Mouse (Mus musculus) bone marrow macrophage, adult 2 months (primary cell): Measurements from ENCODE around the gene Dock1. TPM values are rescaled to one million over a fixed set of nuclear protein-coding genes. Genes with fewer than 3 reads are reported as not detected.

Source experiments
- H3K27ac ChIP-seq: 2 replicates; pipeline ENCODE4 v1.5.1; 2012; ENCODE audit warnings: low read depth, low read length; ENCODE audit not compliant: insufficient read depth
- H3K4me1 ChIP-seq: 2 replicates; pipeline ENCODE4 v1.6.1; 2012; ENCODE audit warnings: low read length; ENCODE audit not compliant: control insufficient read depth, insufficient read depth
- H3K4me3 ChIP-seq: 2 replicates; pipeline ENCODE4 v1.5.1; 2012; ENCODE audit warnings: mild to moderate bottlenecking, low read length, moderate library complexity; ENCODE audit not compliant: insufficient read depth
- CTCF ChIP-seq: IDR thresholded peaks from 2 replicates; pipeline ENCODE4 v1.5.1; 2012; ENCODE audit warnings: low read depth, mild to moderate bottlenecking, low read length, moderate library complexity
- POLR2A ChIP-seq: IDR thresholded peaks from 2 replicates; pipeline ENCODE4 v1.6.1; 2012; ENCODE audit warnings: mild to moderate bottlenecking, low read depth, low read length, borderline replicate concordance
- polyA plus RNA-seq: library from polyadenylated mRNA; stranded (reverse); fragments of >200 nt; gene quantifications from 2 replicates; pipeline ENCODE4 v1.2.4, GENCODE M21; 2012; ENCODE audit not compliant: missing spikeins, insufficient read depth, insufficient read length

Dock1 gene
- 16.9 and 19.9 TPM in 2 replicates for polyA plus RNA-seq

DNA sequence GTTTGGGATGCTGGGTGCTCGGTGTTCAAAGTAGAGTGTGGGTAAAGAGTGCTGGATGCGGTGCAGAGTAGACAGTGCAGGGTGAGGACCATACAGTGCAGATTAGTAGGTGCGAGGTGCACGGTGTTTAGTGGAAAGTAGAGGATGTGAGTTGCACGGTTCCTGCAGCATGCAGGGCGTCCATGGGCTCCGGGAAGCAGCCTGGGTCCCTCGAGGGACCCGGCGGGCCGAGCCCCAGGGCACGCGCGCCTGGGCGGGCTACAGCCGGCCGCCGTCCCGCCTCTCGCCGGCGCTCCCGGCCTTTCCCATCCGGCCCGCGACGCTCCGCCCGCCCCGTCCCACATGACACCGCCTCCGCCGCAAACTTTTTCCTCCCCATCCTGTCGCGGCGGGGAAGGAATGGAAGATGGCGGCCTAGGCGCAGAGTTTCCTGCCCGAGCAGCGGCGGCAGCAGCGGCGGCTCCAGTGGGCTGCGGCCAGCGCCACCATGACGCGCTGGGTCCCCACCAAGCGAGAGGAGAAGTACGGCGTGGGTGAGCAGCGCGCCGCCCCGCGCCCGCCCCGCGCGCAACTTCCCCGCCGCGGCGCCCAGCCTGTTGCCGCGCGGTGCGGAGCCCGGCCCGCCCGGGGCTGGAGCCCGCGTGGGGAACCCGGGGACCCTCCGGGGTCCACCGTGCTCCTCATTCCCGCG lies at the start of gene Dock1:
Gene Dock1, plus strand, starts transcription at position 343 of the 691 bp plus-strand sequence.
- H3K27ac ChIP-seq, result peak within 1 kb of the TSS; percentile 73
- H3K4me3 ChIP-seq, result peak within 1 kb of the TSS; percentile 77
- no peak for TF ChIP-seq CTCF
- no peak for TF ChIP-seq POLR2A
- H3K4me1 ChIP-seq, result peaks cover 26% of the 10 kb centered on the region

DNA sequence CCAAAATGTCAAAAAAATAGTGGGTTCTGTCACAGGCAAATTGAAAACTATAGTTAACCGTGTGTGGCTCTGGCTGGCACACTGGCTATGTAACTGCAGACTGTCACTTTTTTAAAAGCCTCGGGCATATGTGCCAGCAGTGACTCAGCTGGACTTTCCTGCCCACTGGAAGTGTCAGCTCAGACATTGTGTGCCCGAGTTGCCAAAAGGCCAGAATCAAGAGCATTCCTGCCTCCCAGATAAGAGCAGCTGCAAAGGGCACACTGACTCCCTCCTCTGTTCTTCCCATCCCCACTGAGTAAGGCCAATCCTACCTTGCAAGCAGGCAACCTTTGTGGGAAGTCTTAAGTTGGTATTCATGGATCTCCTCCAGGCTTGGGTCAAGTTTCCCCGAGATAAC lies 42.5 kb upstream of the Dock1 start:
- H3K4me3 ChIP-seq, result no peak overlapping the region
- no peak for TF ChIP-seq POLR2A
- TF ChIP-seq CTCF, result no peak
- H3K4me1 ChIP-seq, result peaks cover 3% of the 10 kb centered on the region; the same call in 1 of the 2 replicates

DNA sequence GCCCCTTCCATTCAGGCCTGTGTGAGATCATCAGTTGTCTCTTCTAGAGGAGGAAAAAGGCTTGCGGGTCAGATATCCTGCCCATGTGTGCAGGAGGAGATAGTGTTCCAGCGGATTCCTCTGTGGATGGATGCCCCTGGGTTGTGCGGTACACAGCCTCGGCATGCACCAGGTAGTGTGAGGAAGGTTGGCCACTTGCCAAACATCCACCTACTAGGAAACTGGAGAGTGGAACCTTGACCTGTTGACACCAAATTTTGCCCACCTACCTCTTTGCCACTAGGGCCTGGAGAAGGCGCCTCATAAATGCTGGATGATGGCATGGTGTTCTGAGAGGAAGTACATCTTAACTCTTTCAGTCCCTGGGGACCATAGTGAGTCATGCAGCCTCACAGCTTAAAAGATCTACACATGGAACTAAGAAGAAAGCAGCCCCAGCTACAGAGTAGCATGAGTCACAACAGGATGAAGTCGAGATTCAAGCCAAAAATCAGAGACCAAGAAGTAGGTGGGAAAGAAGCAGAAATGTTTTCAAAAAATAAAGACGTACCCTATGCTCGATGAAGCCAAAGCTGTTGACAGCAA lies 20.1 kb upstream of the Dock1 start:
- TF ChIP-seq POLR2A (no peak), CTCF (no peak)
- Histone ChIP-seq H3K4me3 (no peak overlapping the region), H3K4me1 (peaks cover 4% of the 10 kb centered on the region), H3K27ac (no peak overlapping the region)

More for the DNA sequence above, 42.5 kb upstream of the Dock1 start:
- H3K27ac ChIP-seq, result no peak overlapping the region

DNA sequence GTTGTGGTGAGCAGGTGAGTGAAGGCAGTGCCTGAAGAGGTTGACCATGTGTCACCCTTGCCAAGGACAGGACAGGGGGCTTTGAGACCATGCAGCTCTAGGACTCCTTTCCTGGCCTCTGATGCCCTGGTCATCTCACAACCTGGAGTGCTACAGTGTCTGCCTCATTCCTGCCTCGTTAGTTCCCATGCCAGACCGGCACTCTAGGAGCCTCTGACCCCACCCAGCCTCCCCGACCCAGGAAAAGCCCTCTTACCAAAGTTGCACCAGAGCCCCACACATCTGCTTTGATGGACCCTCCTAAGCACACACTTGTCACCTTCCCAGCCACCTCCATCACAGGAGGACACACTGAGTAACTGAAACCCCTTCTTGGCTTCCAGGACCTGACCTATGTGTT lies 19.4 kb upstream of the Dock1 start:
- no peak overlapping the region for H3K27ac ChIP-seq
- TF ChIP-seq CTCF, result no peak
- TF ChIP-seq POLR2A, result no peak
- H3K4me3 ChIP-seq, result no peak overlapping the region
- peaks cover 4% of the 10 kb centered on the region for H3K4me1 ChIP-seq

DNA sequence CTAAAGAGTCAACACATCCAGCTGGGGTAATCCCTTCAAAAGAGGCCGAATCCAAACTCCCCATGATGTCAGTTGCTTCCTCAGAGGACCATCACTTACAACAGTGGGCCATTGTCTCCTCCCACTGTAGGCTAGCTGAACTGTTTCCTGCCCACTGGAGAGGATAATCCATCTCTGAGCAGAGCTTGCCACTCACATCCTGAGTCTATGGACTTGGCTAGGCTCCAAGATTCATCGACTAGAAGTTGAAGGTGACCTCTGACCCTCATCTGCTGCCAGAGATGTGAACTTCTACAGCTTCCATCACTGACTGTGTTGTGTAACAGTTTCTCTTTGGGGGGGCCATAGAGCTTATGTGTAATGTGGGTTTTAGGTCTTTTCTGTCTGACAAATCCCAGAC lies 7.2 kb upstream of the Dock1 start:
- TF ChIP-seq POLR2A (no peak), CTCF (no peak)

DNA sequence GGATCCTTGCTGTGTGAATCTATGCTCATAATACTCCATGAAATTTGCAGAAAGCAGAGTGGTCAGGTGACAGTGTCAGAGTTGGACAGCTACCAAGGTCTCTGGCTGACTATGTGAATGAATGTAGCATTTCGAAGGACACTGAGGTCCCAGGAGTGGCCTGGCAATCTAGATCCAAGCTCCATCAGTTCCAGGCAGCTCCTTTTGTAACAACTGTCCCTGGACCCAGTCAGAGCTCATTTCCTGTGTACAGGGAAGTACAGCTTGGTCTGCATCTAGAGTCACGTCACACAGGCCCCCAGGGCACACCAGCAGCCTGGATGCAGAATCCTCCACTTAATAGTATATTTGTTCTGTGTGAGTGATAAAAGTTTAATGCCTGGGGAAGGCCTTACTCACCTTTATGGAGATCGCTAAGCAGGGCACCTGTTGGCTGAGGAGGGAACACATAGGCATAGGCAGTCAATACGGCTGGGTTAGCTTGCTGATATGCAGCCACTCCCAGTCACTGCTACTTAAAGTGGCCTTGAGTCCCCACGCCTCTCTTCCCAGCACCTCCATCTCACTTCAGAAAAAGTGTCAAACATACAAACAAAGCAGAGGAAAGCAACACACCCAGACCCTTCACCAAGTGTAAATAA lies 4.7 kb upstream of the Dock1 start:
- Histone ChIP-seq H3K4me1 (peaks cover 17% of the 10 kb centered on the region), H3K4me3 (no peak overlapping the region), H3K27ac (no peak overlapping the region)
- no peak for TF ChIP-seq CTCF
- TF ChIP-seq POLR2A, result no peak

More for the DNA sequence above, 7.2 kb upstream of the Dock1 start:
- no peak overlapping the region for H3K27ac ChIP-seq
- H3K4me3 ChIP-seq, result no peak overlapping the region
- peaks cover 1% of the 10 kb centered on the region; the same call in 1 of the 2 replicates for H3K4me1 ChIP-seq

DNA sequence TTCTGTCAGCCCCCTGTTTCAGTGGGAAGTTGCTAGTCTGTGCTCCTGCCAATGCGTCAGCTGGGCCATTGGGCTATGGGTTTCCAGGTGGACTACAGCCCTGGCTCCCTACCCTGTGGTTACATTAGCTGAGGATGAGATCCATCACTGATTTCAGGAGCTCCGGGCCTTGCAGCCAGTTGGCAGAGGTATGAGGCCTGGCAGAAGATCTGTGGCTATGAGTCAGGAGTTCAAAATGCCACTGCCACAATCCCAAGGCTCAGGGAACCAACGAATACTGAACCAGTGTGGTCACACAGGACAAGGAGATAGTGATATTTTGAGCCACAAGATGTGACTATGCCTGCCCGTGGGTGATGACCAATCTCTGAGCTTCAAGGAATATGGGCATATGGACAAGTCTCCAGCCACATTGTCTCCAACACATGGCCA lies 3.2 kb upstream of the Dock1 start:
- TF ChIP-seq CTCF (no peak), POLR2A (no peak)
- H3K4me1 ChIP-seq, result peaks cover 24% of the 10 kb centered on the region
- no peak overlapping the region for H3K27ac ChIP-seq
- H3K4me3 ChIP-seq, result no peak overlapping the region

DNA sequence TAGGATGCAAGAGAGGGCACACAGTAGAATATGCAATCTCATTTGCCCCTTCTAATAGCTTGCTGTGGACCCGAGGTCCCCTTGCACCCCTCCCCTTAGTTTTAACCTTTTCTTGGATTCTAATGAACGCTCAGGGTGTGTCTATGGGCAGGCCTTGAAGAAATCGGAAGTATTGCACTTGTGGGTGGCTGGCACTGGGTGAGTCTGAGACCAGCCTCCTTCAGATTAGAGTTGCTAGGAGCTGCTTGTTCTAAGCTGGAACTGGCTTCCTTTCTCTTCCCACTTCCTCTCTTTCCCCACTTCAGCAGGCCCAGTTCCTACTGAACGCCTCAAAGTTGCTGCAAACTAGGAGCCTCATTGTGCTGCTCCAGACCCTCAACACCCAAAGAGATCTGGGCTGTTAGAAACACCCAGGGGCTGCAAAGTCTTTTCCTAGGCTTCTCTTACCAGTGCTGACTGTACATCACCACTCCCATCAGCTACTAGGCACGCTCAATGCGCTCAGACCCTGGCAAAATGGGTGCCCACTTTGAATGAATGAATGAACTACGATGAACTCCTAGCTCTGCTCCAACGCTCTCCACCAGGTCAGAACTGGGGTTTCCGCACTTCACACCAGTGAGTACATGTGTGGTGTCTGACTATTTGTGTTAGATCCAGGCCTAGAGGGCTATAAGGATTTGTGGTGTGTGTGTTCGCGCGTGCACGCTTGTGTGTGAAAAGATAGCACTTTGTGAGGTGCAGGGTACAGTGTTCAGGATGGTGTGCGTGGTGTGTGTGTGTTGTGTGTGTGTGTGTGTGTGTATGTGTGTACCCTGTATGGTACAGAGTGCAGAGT lies 761 bp upstream of the Dock1 start:
- TF ChIP-seq CTCF (no peak), POLR2A (no peak)
- Histone ChIP-seq H3K4me1 (peaks cover 24% of the 10 kb centered on the region), H3K27ac (peak overlapping the region; percentile 73), H3K4me3 (peak overlapping the region; percentile 77)

DNA sequence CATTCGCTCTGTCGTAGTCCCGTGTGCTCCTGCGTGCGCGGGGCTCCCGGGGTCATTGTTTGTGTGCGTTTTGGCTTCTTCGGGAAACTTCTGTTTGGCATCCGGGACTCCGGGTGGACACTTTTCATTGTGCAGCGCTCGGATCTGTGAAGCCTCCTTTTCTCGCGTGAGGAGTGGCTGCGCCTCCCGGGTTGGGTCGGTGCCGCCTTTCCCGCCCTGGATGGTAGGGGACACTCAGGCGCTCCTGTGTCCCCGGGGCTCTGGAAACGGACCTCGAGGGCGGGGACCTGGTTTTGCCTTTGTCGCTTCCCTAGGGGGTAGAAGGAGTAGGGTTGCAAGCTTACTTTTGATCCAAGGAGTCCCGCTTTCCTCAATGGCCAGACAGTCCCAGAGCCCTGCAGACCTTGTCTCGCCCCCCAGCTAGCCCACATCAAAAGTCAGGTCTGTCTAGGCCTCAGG lies 578 bp downstream of the Dock1 start:
- peaks cover 26% of the 10 kb centered on the region for H3K4me1 ChIP-seq
- H3K27ac ChIP-seq, result no peak overlapping the region
- peak overlapping the region; percentile 77 for H3K4me3 ChIP-seq
- TF ChIP-seq POLR2A (no peak), CTCF (no peak)
